Mouse (Mus musculus): ENCODE measurements around the gene Clta. TPM values are rescaled to one million over a fixed set of nuclear protein-coding genes. Genes with fewer than 3 reads are reported as not detected.

Gene Clta
- polyA plus RNA-seq, 1 experiment from 2014 or later = 199 TPM

- H3K27me3 ChIP-seq (ENCODE audit: control insufficient read depth, insufficient read depth, low read depth, low read length) = no peaks in the 10 kb centered on the region
- H3K4me3 ChIP-seq (ENCODE audit: low read length) = no peak overlapping the region
- no peak overlapping the region for H3K27ac ChIP-seq (ENCODE audit: low read length)
- peaks cover 3% of the 10 kb centered on the region; the same call in 1 of the 2 replicates for H3K36me3 ChIP-seq (ENCODE audit: control insufficient read depth, insufficient read depth, low read length)
- H3K4me2 ChIP-seq (ENCODE audit: low read depth, low read length) = no peak overlapping the region
- H3K4me1 ChIP-seq (replicated peaks; ENCODE audit: control insufficient read depth, insufficient read depth, low read length) = peaks cover 12% of the 10 kb centered on the region
- ATAC-seq (ENCODE audit: low read depth) = no peak
- WGBS = 69% methylated on average over 9 of the region's 9 CpGs
- H3K9ac ChIP-seq (ENCODE audit: low read length) = no peak overlapping the region
- no peaks in the 10 kb centered on the region for H3K9me3 ChIP-seq (ENCODE audit: control insufficient read depth, low read length)
These were observed 57.8 kb downstream of the Clta start for GRCm38 (mm10) chr4:44062062-44062461.

- no peak overlapping the region for H3K27ac ChIP-seq (ENCODE audit: low read length)
- no peak overlapping the region for H3K4me3 ChIP-seq (ENCODE audit: low read length)
- H3K9ac ChIP-seq (ENCODE audit: low read length) = no peak overlapping the region
- H3K27me3 ChIP-seq (ENCODE audit: control insufficient read depth, insufficient read depth, low read depth, low read length) = no peaks in the 10 kb centered on the region
- peaks cover 3% of the 10 kb centered on the region; the same call in 1 of the 2 replicates for H3K36me3 ChIP-seq (ENCODE audit: control insufficient read depth, insufficient read depth, low read length)
- 83% methylated on average over 14 of the region's 14 CpGs for WGBS
- no peaks in the 10 kb centered on the region for H3K9me3 ChIP-seq (ENCODE audit: control insufficient read depth, low read length)
- no peak for ATAC-seq (ENCODE audit: low read depth)
- no peak overlapping the region for H3K4me2 ChIP-seq (ENCODE audit: low read depth, low read length)
- H3K4me1 ChIP-seq (replicated peaks; ENCODE audit: control insufficient read depth, insufficient read depth, low read length) = peaks cover 12% of the 10 kb centered on the region
These were observed 58.6 kb downstream of the Clta start for GRCm38 (mm10) chr4:44062816-44063215.

GRCm38 (mm10) chr4:44065355-44066025, 61.2 kb downstream of the Clta start:
- peak; percentile 84 for ATAC-seq (ENCODE audit: low read depth)
- Histone ChIP-seq H3K4me1 (replicated peaks; ENCODE audit: control insufficient read depth, insufficient read depth, low read length) (peaks cover 16% of the 10 kb centered on the region), H3K36me3 (ENCODE audit: control insufficient read depth, insufficient read depth, low read length) (no peaks in the 10 kb centered on the region), H3K9me3 (ENCODE audit: control insufficient read depth, low read length) (no peaks in the 10 kb centered on the region), H3K27me3 (ENCODE audit: control insufficient read depth, insufficient read depth, low read depth, low read length) (no peaks in the 10 kb centered on the region), H3K27ac (ENCODE audit: low read length) (peak overlapping the region; percentile 63; the same call in 1 of the 2 replicates), H3K4me2 (ENCODE audit: low read depth, low read length) (peak overlapping the region; percentile 50), H3K4me3 (ENCODE audit: low read length) (peak overlapping the region; percentile 32), H3K9ac (ENCODE audit: low read length) (peak overlapping the region; percentile 58; the same call in 1 of the 2 replicates)
- 21% methylated on average over 16 of the region's 16 CpGs for WGBS

- Histone ChIP-seq H3K9me3 (ENCODE audit: control insufficient read depth, low read length) (no peaks in the 10 kb centered on the region), H3K4me2 (ENCODE audit: low read depth, low read length) (no peak overlapping the region), H3K27me3 (ENCODE audit: control insufficient read depth, insufficient read depth, low read depth, low read length) (no peaks in the 10 kb centered on the region), H3K27ac (ENCODE audit: low read length) (no peak overlapping the region), H3K36me3 (ENCODE audit: control insufficient read depth, insufficient read depth, low read length) (no peaks in the 10 kb centered on the region), H3K9ac (ENCODE audit: low read length) (no peak overlapping the region), H3K4me1 (replicated peaks; ENCODE audit: control insufficient read depth, insufficient read depth, low read length) (peaks cover 21% of the 10 kb centered on the region), H3K4me3 (ENCODE audit: low read length) (no peak overlapping the region)
- 68% methylated on average over 6 of the region's 6 CpGs for WGBS
- no peak for ATAC-seq (ENCODE audit: low read depth)
These were observed 62.6 kb downstream of the Clta start for GRCm38 (mm10) chr4:44066891-44067290.

- Histone ChIP-seq H3K27me3 (ENCODE audit: control insufficient read depth, insufficient read depth, low read depth, low read length) (no peaks in the 10 kb centered on the region), H3K4me3 (ENCODE audit: low read length) (no peak overlapping the region), H3K27ac (ENCODE audit: low read length) (peak overlapping the region; percentile 69), H3K9me3 (ENCODE audit: control insufficient read depth, low read length) (no peaks in the 10 kb centered on the region), H3K4me2 (ENCODE audit: low read depth, low read length) (peak overlapping the region; percentile 11; the same call in 1 of the 2 replicates), H3K36me3 (ENCODE audit: control insufficient read depth, insufficient read depth, low read length) (no peaks in the 10 kb centered on the region), H3K4me1 (replicated peaks; ENCODE audit: control insufficient read depth, insufficient read depth, low read length) (peaks cover 26% of the 10 kb centered on the region), H3K9ac (ENCODE audit: low read length) (no peak overlapping the region; the same call in 1 of the 2 replicates)
- WGBS = 37% methylated on average over 9 of the region's 9 CpGs
- ATAC-seq (ENCODE audit: low read depth) = no peak
These were observed 64.5 kb downstream of the Clta start for GRCm38 (mm10) chr4:44068736-44069135.

- H3K27ac ChIP-seq (ENCODE audit: low read length) = no peak overlapping the region
- no peaks in the 10 kb centered on the region for H3K27me3 ChIP-seq (ENCODE audit: control insufficient read depth, insufficient read depth, low read depth, low read length)
- H3K4me2 ChIP-seq (ENCODE audit: low read depth, low read length) = no peak overlapping the region
- no peaks in the 10 kb centered on the region for H3K36me3 ChIP-seq (ENCODE audit: control insufficient read depth, insufficient read depth, low read length)
- H3K9me3 ChIP-seq (ENCODE audit: control insufficient read depth, low read length) = no peaks in the 10 kb centered on the region
- H3K4me3 ChIP-seq (ENCODE audit: low read length) = no peak overlapping the region
- 86% methylated on average over 4 of the region's 4 CpGs for WGBS
- no peak for ATAC-seq (ENCODE audit: low read depth)
- H3K4me1 ChIP-seq (replicated peaks; ENCODE audit: control insufficient read depth, insufficient read depth, low read length) = peaks cover 26% of the 10 kb centered on the region
- no peak overlapping the region for H3K9ac ChIP-seq (ENCODE audit: low read length)
These were observed 65.2 kb downstream of the Clta start for GRCm38 (mm10) chr4:44069411-44069810.

GRCm38 (mm10) chr4:44070641-44071040, 66.4 kb downstream of the Clta start:
- Histone ChIP-seq H3K27ac (ENCODE audit: low read length) (no peak overlapping the region), H3K9ac (ENCODE audit: low read length) (peak overlapping the region; percentile 89; the same call in 1 of the 2 replicates), H3K4me3 (ENCODE audit: low read length) (peak overlapping the region; percentile 86; the same call in 1 of the 2 replicates), H3K36me3 (ENCODE audit: control insufficient read depth, insufficient read depth, low read length) (no peaks in the 10 kb centered on the region), H3K4me2 (ENCODE audit: low read depth, low read length) (peak overlapping the region; percentile 81), H3K4me1 (replicated peaks; ENCODE audit: control insufficient read depth, insufficient read depth, low read length) (peaks cover 21% of the 10 kb centered on the region), H3K27me3 (ENCODE audit: control insufficient read depth, insufficient read depth, low read depth, low read length) (no peaks in the 10 kb centered on the region), H3K9me3 (ENCODE audit: control insufficient read depth, low read length) (no peaks in the 10 kb centered on the region)
- no peak for ATAC-seq (ENCODE audit: low read depth)
- WGBS = 76% methylated on average over 4 of the region's 4 CpGs

- no peaks in the 10 kb centered on the region for H3K9me3 ChIP-seq (ENCODE audit: control insufficient read depth, low read length)
These were observed 67.5 kb downstream of the Clta start for GRCm38 (mm10) chr4:44071741-44072145.

GRCm38 (mm10) chr4:44072146-44072872, 68.1 kb downstream of the Clta start:
- Histone ChIP-seq H3K36me3 (ENCODE audit: control insufficient read depth, insufficient read depth, low read length) (no peaks in the 10 kb centered on the region), H3K9me3 (ENCODE audit: control insufficient read depth, low read length) (no peaks in the 10 kb centered on the region), H3K27ac (ENCODE audit: low read length) (peak overlapping the region; percentile 86), H3K4me2 (ENCODE audit: low read depth, low read length) (peak overlapping the region; percentile 81), H3K4me1 (replicated peaks; ENCODE audit: control insufficient read depth, insufficient read depth, low read length) (peaks cover 14% of the 10 kb centered on the region), H3K27me3 (ENCODE audit: control insufficient read depth, insufficient read depth, low read depth, low read length) (no peaks in the 10 kb centered on the region), H3K4me3 (ENCODE audit: low read length) (peak overlapping the region; percentile 86), H3K9ac (ENCODE audit: low read length) (peak overlapping the region; percentile 89)
- peak; percentile 97 for ATAC-seq (ENCODE audit: low read depth)
- under 1% methylated on average over 64 of the region's 70 CpGs for WGBS

More at GRCm38 (mm10) chr4:44071741-44072145, 67.5 kb downstream of the Clta start:
- Histone ChIP-seq H3K9ac (ENCODE audit: low read length) (peak overlapping the region; percentile 89), H3K4me3 (ENCODE audit: low read length) (peak overlapping the region; percentile 86), H3K4me1 (replicated peaks; ENCODE audit: control insufficient read depth, insufficient read depth, low read length) (peaks cover 15% of the 10 kb centered on the region), H3K27me3 (ENCODE audit: control insufficient read depth, insufficient read depth, low read depth, low read length) (no peaks in the 10 kb centered on the region), H3K27ac (ENCODE audit: low read length) (peak overlapping the region; percentile 86), H3K4me2 (ENCODE audit: low read depth, low read length) (peak overlapping the region; percentile 81), H3K36me3 (ENCODE audit: control insufficient read depth, insufficient read depth, low read length) (no peaks in the 10 kb centered on the region)
- ATAC-seq (ENCODE audit: low read depth) = peak; percentile 12
- WGBS = 3% methylated on average over 11 of the region's 11 CpGs

Measured in lung, embryonic 16.5 days (tissue).